In the genomic region with DNA sequence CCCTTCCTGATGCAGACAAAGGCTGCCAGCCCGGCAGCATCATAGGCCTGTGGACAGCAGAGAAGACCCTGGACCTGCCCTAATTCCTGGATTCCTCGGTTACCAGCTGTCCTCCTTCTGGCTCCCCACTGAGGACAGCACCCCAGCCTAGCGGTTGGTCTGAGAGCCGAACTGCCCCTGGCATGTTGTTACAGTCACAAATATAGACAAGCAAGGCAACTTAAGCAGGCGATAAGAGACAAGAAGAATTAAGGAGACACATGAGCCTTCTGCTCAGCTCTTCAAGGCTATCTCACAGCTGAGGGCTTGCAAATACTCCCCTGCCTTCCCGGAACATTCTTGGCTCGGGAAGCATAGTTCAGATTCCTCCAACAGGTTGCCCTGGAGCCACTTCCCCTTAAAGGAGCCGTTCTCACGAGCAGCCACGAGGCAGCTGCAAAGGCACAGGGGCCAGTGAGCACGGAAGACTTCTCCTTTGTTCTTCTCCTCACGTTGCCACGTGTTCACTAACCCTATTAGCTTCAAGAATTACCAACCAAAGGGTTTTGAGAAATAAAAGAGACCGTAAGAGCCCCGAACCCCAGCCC, we compare ENCODE assay signal across 8 mouse cellular contexts.
DNase-seq lines count a peak whose midpoint lies in the region; ATAC-seq lines count a peak whose summit lies in the region.

No protein-coding gene starts in this region.

- no peaks in the 10 kb centered on the region for H3K9me3 ChIP-seq in forebrain, embryonic 10.5 days
- no peaks in the 10 kb centered on the region for H3K9me3 ChIP-seq in forebrain, embryonic 16.5 days (ENCODE audit: control insufficient read depth, low read length)
- H3K9me3 ChIP-seq in embryonic facial prominence, embryonic 13.5 days = no peaks in the 10 kb centered on the region
- no peaks in the 10 kb centered on the region for H3K9me3 ChIP-seq in hindbrain, embryonic 10.5 days
- H3K9me3 ChIP-seq in limb, embryonic 12.5 days = no peaks in the 10 kb centered on the region
- no peaks in the 10 kb centered on the region for H3K9me3 ChIP-seq in stomach, embryonic 14.5 days (ENCODE audit: control insufficient read depth, low read depth, low read length)

- H3K4me2 ChIP-seq in forebrain, embryonic 16.5 days (ENCODE audit: low read length) = no peak overlapping the region
- H3K4me2 ChIP-seq in embryonic facial prominence, embryonic 13.5 days = peak overlapping the region; percentile 39
- peak overlapping the region; percentile 34 for H3K4me2 ChIP-seq in limb, embryonic 12.5 days
- no peak overlapping the region for H3K4me2 ChIP-seq in stomach, embryonic 14.5 days (replicated peaks; ENCODE audit: low read depth, low read length)

- WGBS in forebrain, embryonic 10.5 days = 40% methylated on average over 15 of the region's 15 CpGs
- 27% methylated on average over 15 of the region's 15 CpGs for WGBS in forebrain, embryonic 16.5 days
- 10% methylated on average over 15 of the region's 15 CpGs for WGBS in embryonic facial prominence, embryonic 13.5 days
- WGBS in hindbrain, embryonic 10.5 days = 37% methylated on average over 15 of the region's 15 CpGs
- 21% methylated on average over 15 of the region's 15 CpGs for WGBS in limb, embryonic 12.5 days
- 29% methylated on average over 15 of the region's 15 CpGs for WGBS in stomach, embryonic 14.5 days

- H3K27ac ChIP-seq in forebrain, embryonic 10.5 days = peak overlapping the region; percentile 80
- no peak overlapping the region for H3K27ac ChIP-seq in forebrain, embryonic 16.5 days (ENCODE audit: low read length)
- H3K27ac ChIP-seq in embryonic facial prominence, embryonic 13.5 days = peak overlapping the region; percentile 94
- peak overlapping the region; percentile 71 for H3K27ac ChIP-seq in hindbrain, embryonic 10.5 days
- peak overlapping the region; percentile 86 for H3K27ac ChIP-seq in limb, embryonic 12.5 days
- H3K27ac ChIP-seq in stomach, embryonic 14.5 days (ENCODE audit: low read length) = peak overlapping the region; percentile 56; the same call in 1 of the 2 replicates

- H3K36me3 ChIP-seq in forebrain, embryonic 10.5 days (replicated peaks) = no peaks in the 10 kb centered on the region
- no peaks in the 10 kb centered on the region for H3K36me3 ChIP-seq in forebrain, embryonic 16.5 days (ENCODE audit: control insufficient read depth, insufficient read depth)
- no peaks in the 10 kb centered on the region for H3K36me3 ChIP-seq in embryonic facial prominence, embryonic 13.5 days
- no peaks in the 10 kb centered on the region for H3K36me3 ChIP-seq in hindbrain, embryonic 10.5 days
- H3K36me3 ChIP-seq in limb, embryonic 12.5 days = no peaks in the 10 kb centered on the region
- H3K36me3 ChIP-seq in stomach, embryonic 14.5 days (ENCODE audit: control insufficient read depth, insufficient read depth, low read length) = no peaks in the 10 kb centered on the region

- no peak overlapping the region for H3K4me3 ChIP-seq in forebrain, embryonic 10.5 days
- H3K4me3 ChIP-seq in forebrain, embryonic 16.5 days (replicated peaks; ENCODE audit: low read length) = no peak overlapping the region
- H3K4me3 ChIP-seq in embryonic facial prominence, embryonic 13.5 days = 0 out of 2 replicates have a peak overlapping the region, but pooled peaks have one; percentile 2
- no peak overlapping the region for H3K4me3 ChIP-seq in hindbrain, embryonic 10.5 days
- H3K4me3 ChIP-seq in limb, embryonic 12.5 days (replicated peaks) = no peak overlapping the region
- no peak overlapping the region for H3K4me3 ChIP-seq in stomach, embryonic 14.5 days (ENCODE audit: low read depth, low read length)

- H3K27me3 ChIP-seq in forebrain, embryonic 10.5 days (ENCODE audit: poor library complexity, severe bottlenecking) = no peaks in the 10 kb centered on the region
- no peaks in the 10 kb centered on the region for H3K27me3 ChIP-seq in forebrain, embryonic 16.5 days (replicated peaks; ENCODE audit: control insufficient read depth, insufficient read depth, low read length)
- H3K27me3 ChIP-seq in embryonic facial prominence, embryonic 13.5 days = no peaks in the 10 kb centered on the region
- no peaks in the 10 kb centered on the region for H3K27me3 ChIP-seq in hindbrain, embryonic 10.5 days (ENCODE audit: insufficient read depth, poor library complexity, severe bottlenecking)
- H3K27me3 ChIP-seq in limb, embryonic 12.5 days = no peaks in the 10 kb centered on the region
- no peaks in the 10 kb centered on the region for H3K27me3 ChIP-seq in stomach, embryonic 14.5 days (ENCODE audit: control insufficient read depth, insufficient read depth, low read length)

- peaks cover 17% of the 10 kb centered on the region for H3K4me1 ChIP-seq in forebrain, embryonic 10.5 days
- H3K4me1 ChIP-seq in forebrain, embryonic 16.5 days (replicated peaks; ENCODE audit: control insufficient read depth, insufficient read depth, low read length) = no peaks in the 10 kb centered on the region
- peaks cover 33% of the 10 kb centered on the region for H3K4me1 ChIP-seq in embryonic facial prominence, embryonic 13.5 days
- peaks cover 8% of the 10 kb centered on the region for H3K4me1 ChIP-seq in hindbrain, embryonic 10.5 days (replicated peaks)
- peaks cover 31% of the 10 kb centered on the region for H3K4me1 ChIP-seq in limb, embryonic 12.5 days (replicated peaks)
- H3K4me1 ChIP-seq in stomach, embryonic 14.5 days (ENCODE audit: control insufficient read depth, insufficient read depth, low read length) = 0 out of 2 replicates have a peak, but pooled peaks cover 7% of the 10 kb centered on the region

- peak; percentile 51 for DNase-seq in forebrain, embryonic 10.5 days (ENCODE audit: extremely low spot score, low spot score)
- peak; percentile 50 for DNase-seq in hindbrain, embryonic 10.5 days (ENCODE audit: low spot score)
- no peak for DNase-seq in layer of hippocampus, adult 9-10 months (ENCODE audit: low spot score)
- no peak for DNase-seq in left cerebral cortex, adult 9 months (ENCODE audit: low spot score in 2 of 2)

- no peak overlapping the region for H3K9ac ChIP-seq in forebrain, embryonic 16.5 days (replicated peaks; ENCODE audit: low read depth, low read length)
- H3K9ac ChIP-seq in embryonic facial prominence, embryonic 13.5 days = peak overlapping the region; percentile 47; the same call in 1 of the 2 replicates
- 0 out of 2 replicates have a peak overlapping the region, but pooled peaks have one; percentile 40 for H3K9ac ChIP-seq in limb, embryonic 12.5 days (replicated peaks)
- H3K9ac ChIP-seq in stomach, embryonic 14.5 days (replicated peaks; ENCODE audit: low read depth, low read length) = no peak overlapping the region

- no peak for ATAC-seq in forebrain, embryonic 16.5 days
- no peak for ATAC-seq in embryonic facial prominence, embryonic 13.5 days (ENCODE audit: insufficient number of reproducible peaks, insufficient read depth, low FRiP score, low TSS enrichment, low read depth)
- ATAC-seq in limb, embryonic 12.5 days (ENCODE audit: insufficient number of reproducible peaks, insufficient read depth, low FRiP score, low TSS enrichment, low read depth) = peak; percentile 12; the same call in 1 of the 2 replicates
- no peak for ATAC-seq in stomach, embryonic 14.5 days (ENCODE audit: insufficient number of reproducible peaks, insufficient read depth, low FRiP score, low read depth)

Comparison
In these comparisons a context has a peak if more than half of its experiments do, and no peak if none do; other contexts are left out.
1. DNase-seq: peak in forebrain, embryonic 10.5 days (single experiment) and hindbrain, embryonic 10.5 days (single experiment); none in layer of hippocampus, adult 9-10 months (single experiment) and left cerebral cortex, adult 9 months (0 of 2).
2. H3K4me2 ChIP-seq: peak in embryonic facial prominence, embryonic 13.5 days (single experiment) and limb, embryonic 12.5 days (single experiment); none in forebrain, embryonic 16.5 days (single experiment) and stomach, embryonic 14.5 days (single experiment).
3. H3K9ac ChIP-seq: peak in embryonic facial prominence, embryonic 13.5 days (single experiment) and limb, embryonic 12.5 days (single experiment); none in forebrain, embryonic 16.5 days (single experiment) and stomach, embryonic 14.5 days (single experiment).